In the genomic region with DNA sequence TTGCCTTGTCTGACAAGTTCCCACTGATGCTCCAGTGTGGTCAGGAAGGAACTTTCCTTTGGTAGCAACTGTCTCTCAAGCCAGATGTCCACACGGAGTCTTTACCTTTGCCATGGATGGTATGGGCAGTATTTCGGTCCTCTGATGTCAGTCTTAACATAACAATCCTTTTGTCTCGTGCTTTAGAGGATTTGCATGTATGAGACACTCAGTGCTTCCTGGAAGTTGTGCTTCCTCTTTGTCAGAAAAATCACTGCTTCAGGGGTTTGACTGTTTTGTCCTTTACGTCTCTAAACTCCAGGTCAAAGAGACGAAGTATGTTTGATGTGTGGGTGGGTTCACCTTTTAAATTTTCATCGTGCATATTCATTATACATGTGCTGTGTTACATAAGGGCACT, we compare ENCODE assay signal across 23 mouse cellular contexts. TPM values are rescaled to one million over a fixed set of nuclear protein-coding genes. Genes with fewer than 3 reads are reported as not detected.
"Had no signal": no experiment of that assay in that cellular context is flagged by ENCODE, and none has a peak within 500 bp of the region (broad histone marks: within the 10 kb centered on the region; RNA-seq: fewer than 3 reads in every experiment).

No protein-coding gene starts in this region.

- H3K27me3 ChIP-seq: neural tube, embryonic 13.5 days; neural tube, embryonic 15.5 days; stomach, embryonic 15.5 days had no signal

- H3K4me1 ChIP-seq: neural tube, embryonic 13.5 days; neural tube, embryonic 15.5 days; stomach, embryonic 15.5 days had no signal

- H3K9me3 ChIP-seq: neural tube, embryonic 13.5 days; neural tube, embryonic 15.5 days; stomach, embryonic 15.5 days had no signal

- H3K4me2 ChIP-seq: neural tube, embryonic 13.5 days; neural tube, embryonic 15.5 days; stomach, embryonic 15.5 days had no signal

- H3K4me3 ChIP-seq: neural tube, embryonic 13.5 days; neural tube, embryonic 15.5 days; stomach, embryonic 15.5 days had no signal

- H3K36me3 ChIP-seq: neural tube, embryonic 13.5 days; neural tube, embryonic 15.5 days; stomach, embryonic 15.5 days had no signal

- DNase-seq: retina, postnatal 1 day; right cerebral cortex, adult 18-20 months; right cerebral cortex, postnatal 14 days; right cerebral cortex, postnatal 25 days; right cerebral cortex, postnatal 4 days; spleen, adult 18-20 months; thymus, adult 18-20 months; thymus, adult 2 months; thymus, postnatal 14 days; thymus, postnatal 25 days; thymus, postnatal 36 days; thymus, postnatal 4 days had no signal

- H3K27ac ChIP-seq: neural tube, embryonic 13.5 days; neural tube, embryonic 15.5 days; stomach, embryonic 15.5 days; stomach, postnatal 0 days had no signal

- H3K9ac ChIP-seq: neural tube, embryonic 13.5 days; neural tube, embryonic 15.5 days; stomach, embryonic 15.5 days had no signal

RNA-seq across cellular contexts. Expression of a gene that starts 26.3 kb away (rescaled TPM):
- total RNA-seq: neutrophil, adult 5-6 weeks had no signal
- polyA plus RNA-seq: neural tube, embryonic 13.5 days; neural tube, embryonic 14.5 days; neural tube, embryonic 15.5 days; small intestine, adult 2 months; spleen, adult 2 months; stomach, embryonic 14.5 days; stomach, embryonic 15.5 days; stomach, embryonic 16.5 days; stomach, postnatal 0 days; thymus, adult 2 months; thymus, postnatal 0 days had no signal
